8 mouse cellular contexts compared by ENCODE assay signal in genomic region chr19:18631161-18631643, GRCm38 (mm10). TPM values are rescaled to one million over a fixed set of nuclear protein-coding genes. Genes with fewer than 3 reads are reported as not detected.
DNase-seq lines count a peak whose midpoint lies in the region; ATAC-seq lines count a peak whose summit lies in the region.

No protein-coding gene starts in this region.

- ATAC-seq in inflammation-experienced regulatory T-cells, adult 6 months = peak; percentile 40
- peak; percentile 28 for ATAC-seq in megakaryocyte-erythroid progenitor cell, adult 5-6 weeks (replicated peaks; ENCODE audit: low FRiP score, low TSS enrichment, poor library complexity, severe bottlenecking)

- peak; percentile 56 for DNase-seq in MEL-GATA-1-ER (ENCODE audit: extremely low read depth, low read depth)
- peak; percentile 35 for DNase-seq in c-Kit-positive CD71-positive TER-119-positive erythroid progenitor cells, embryonic 14.5 days (ENCODE audit: low spot score)
- DNase-seq in gastrocnemius, postnatal 36 days = peak; percentile 68
- DNase-seq in left cerebral cortex, postnatal 4 days = peak; percentile 39
- peak; percentile 60 for DNase-seq in skeletal muscle tissue, adult 2 months (ENCODE audit: low read depth, low spot score)
- DNase-seq in cerebellum, adult 11 months = no peak

- intact Hi-C loops in gastrocnemius, postnatal 36 days (cut with DNase I) = no loop called here
- intact Hi-C loops in left cerebral cortex, postnatal 4 days (cut with DNase I) = no loop called here

RNA-seq across cellular contexts. Expression of gene Ostf1, which starts 0.4 kb away (rescaled TPM):
- 10 to 100 TPM; 22.0 to 25.0 TPM for total RNA-seq in gastrocnemius, postnatal 36 days (2021)
- 100 to 1,000 TPM in 1 of 3 experiments, 10 to 100 TPM in 2; 87.5 to 260 (median 96.7) TPM for polyA plus RNA-seq in inflammation-experienced regulatory T-cells, adult 6 months (2017; shearing (Covaris generic))
- total RNA-seq in left cerebral cortex, postnatal 4 days (2021) = 10 to 100 TPM; 19.3 to 21.1 TPM
- 38.8 and 45.6 TPM in 2 replicates for total RNA-seq in megakaryocyte-erythroid progenitor cell, adult 5-6 weeks (2014; fragmentation: Nextera tagmentation)
- 63.0 and 78.0 TPM in 2 replicates for total RNA-seq in megakaryocyte-erythroid progenitor cell, adult 5-6 weeks (2017)

RNA-seq across cellular contexts. Expression of gene Nmrk1, which starts 0.5 kb away (rescaled TPM):
- 1 to 10 TPM; 2.2 to 3.0 TPM for total RNA-seq in gastrocnemius, postnatal 36 days (2021)
- 10 to 100 TPM in 1 of 3 experiments, 1 to 10 TPM in 2; 6.7 to 16.1 (median 8.9) TPM for polyA plus RNA-seq in inflammation-experienced regulatory T-cells, adult 6 months (2017; shearing (Covaris generic))
- 1 to 10 TPM; 3.2 to 5.1 TPM for total RNA-seq in left cerebral cortex, postnatal 4 days (2021)
- 7.0 and 9.5 TPM in 2 replicates for total RNA-seq in megakaryocyte-erythroid progenitor cell, adult 5-6 weeks (2014; fragmentation: Nextera tagmentation)
- total RNA-seq in megakaryocyte-erythroid progenitor cell, adult 5-6 weeks (2017) = 8.3 and 11.0 TPM in 2 replicates

RNA-seq across cellular contexts. Expression of gene Carnmt1, which starts 39.4 kb away (rescaled TPM):
- total RNA-seq in gastrocnemius, postnatal 36 days (2021) = 100 to 1,000 TPM; 125 to 136 TPM
- polyA plus RNA-seq in inflammation-experienced regulatory T-cells, adult 6 months (2017; shearing (Covaris generic)) = 1 to 10 TPM; 3.2 to 5.2 (median 3.8) TPM
- total RNA-seq in left cerebral cortex, postnatal 4 days (2021) = 10 to 100 TPM; 10.4 to 13.0 TPM
- total RNA-seq in megakaryocyte-erythroid progenitor cell, adult 5-6 weeks (2014; fragmentation: Nextera tagmentation) = 39.9 and 65.9 TPM in 2 replicates
- 57.4 and 65.4 TPM in 2 replicates for total RNA-seq in megakaryocyte-erythroid progenitor cell, adult 5-6 weeks (2017)
